Mouse (Mus musculus): ENCODE results near the gene Mical3. TPM values are rescaled to one million over a fixed set of nuclear protein-coding genes. Genes with fewer than 3 reads are reported as not detected.

Mical3 gene
- polyA plus RNA-seq, 1 experiment = 16.2 TPM

DNA sequence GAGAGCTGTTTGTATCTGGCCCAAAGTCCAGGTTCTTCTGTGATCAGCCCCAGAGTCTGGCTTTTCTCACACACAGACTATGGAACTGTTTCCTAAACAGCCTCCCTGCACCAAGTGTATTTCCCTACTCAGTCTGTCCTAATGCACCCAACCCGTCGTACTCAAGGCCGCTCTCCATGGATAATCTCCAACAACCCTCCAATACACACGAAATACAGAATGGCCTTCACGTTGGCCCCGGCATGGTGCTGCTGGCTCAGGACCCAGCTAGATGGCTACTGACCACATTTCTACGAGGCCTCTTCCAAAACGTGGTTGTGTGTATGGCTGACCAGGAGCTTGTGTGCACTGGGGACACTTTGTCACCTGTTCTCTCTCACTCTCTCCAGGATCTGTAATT is 102.3 kb downstream of the Mical3 start:
- Histone ChIP-seq H3K4me3 (ENCODE audit: control insufficient read depth, insufficient read depth, low read length) (no peak overlapping the region), H3K27ac (ENCODE audit: control insufficient read depth, insufficient read depth, low read length) (no peak overlapping the region), H3K36me3 (ENCODE audit: control insufficient read depth, insufficient read depth, low read length) (0 out of 2 replicates have a peak, but pooled peaks cover 3% of the 10 kb centered on the region), H3K4me1 (replicated peaks; ENCODE audit: control insufficient read depth, insufficient read depth, low read length) (no peaks in the 10 kb centered on the region), H3K27me3 (ENCODE audit: control insufficient read depth, insufficient read depth, low read length) (no peaks in the 10 kb centered on the region)
- TF ChIP-seq CTCF (IDR thresholded peaks at IDR 0.05; ENCODE audit: borderline replicate concordance, control insufficient read depth, extremely low read depth, insufficient read depth, low read length, poor library complexity) = no peak
- no peak for TF ChIP-seq POLR2A (IDR thresholded peaks at IDR 0.05; ENCODE audit: control insufficient read depth, extremely low read depth, insufficient read depth, low read length, poor library complexity)
- WGBS = 96% methylated on average over 8 of the region's 8 CpGs
- DNase-seq = no peak

DNA sequence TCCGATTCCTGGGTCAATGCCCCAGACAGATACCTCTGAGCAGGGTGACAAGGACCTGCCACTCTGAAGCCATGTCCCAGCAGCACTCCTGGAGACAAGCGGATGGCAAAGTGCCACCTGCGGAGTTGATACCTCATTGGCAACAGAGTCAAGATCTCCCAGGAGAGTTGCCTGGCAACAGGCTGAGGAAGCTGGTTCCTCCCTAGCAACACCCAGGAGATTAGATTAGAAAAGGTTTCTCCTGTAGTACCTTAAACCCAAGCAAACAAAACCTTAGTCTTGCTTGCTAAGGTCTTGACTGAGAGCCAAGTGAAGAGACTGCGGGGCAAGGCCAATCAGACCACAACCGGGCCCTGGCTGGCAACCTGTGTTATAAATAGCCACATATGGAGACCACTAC is 103.5 kb downstream of the Mical3 start:
- H3K4me3 ChIP-seq (ENCODE audit: control insufficient read depth, insufficient read depth, low read length) = no peak overlapping the region
- no peak overlapping the region for H3K27ac ChIP-seq (ENCODE audit: control insufficient read depth, insufficient read depth, low read length)
- no peaks in the 10 kb centered on the region for H3K36me3 ChIP-seq (ENCODE audit: control insufficient read depth, insufficient read depth, low read length)
- 92% methylated on average over 5 of the region's 5 CpGs for WGBS
- TF ChIP-seq POLR2A (IDR thresholded peaks at IDR 0.05; ENCODE audit: control insufficient read depth, extremely low read depth, insufficient read depth, low read length, poor library complexity) = no peak
- TF ChIP-seq CTCF (IDR thresholded peaks at IDR 0.05; ENCODE audit: borderline replicate concordance, control insufficient read depth, extremely low read depth, insufficient read depth, low read length, poor library complexity) = no peak
- H3K27me3 ChIP-seq (ENCODE audit: control insufficient read depth, insufficient read depth, low read length) = no peaks in the 10 kb centered on the region
- no peaks in the 10 kb centered on the region for H3K4me1 ChIP-seq (replicated peaks; ENCODE audit: control insufficient read depth, insufficient read depth, low read length)
- DNase-seq = no peak

DNA sequence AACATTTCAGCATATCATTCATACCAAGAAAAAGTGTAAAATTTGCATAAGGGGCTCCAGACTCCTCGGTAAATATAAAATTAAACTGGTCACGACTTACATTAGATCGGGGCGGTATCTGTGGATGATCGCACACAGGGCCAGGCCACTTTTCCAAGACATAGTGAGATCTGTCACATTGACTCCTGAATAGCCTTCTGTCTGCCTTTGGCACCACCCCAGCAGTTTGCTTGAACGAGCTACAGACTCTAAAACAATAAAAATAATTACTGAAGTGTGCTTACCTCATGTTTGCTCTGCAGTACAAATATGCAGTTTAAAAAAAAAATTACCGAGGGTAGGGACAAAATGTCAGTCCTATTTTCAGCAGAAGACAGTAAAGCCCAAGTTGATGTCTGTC is 103.9 kb downstream of the Mical3 start:
- DNase-seq = no peak
- Histone ChIP-seq H3K4me3 (ENCODE audit: control insufficient read depth, insufficient read depth, low read length) (no peak overlapping the region), H3K4me1 (replicated peaks; ENCODE audit: control insufficient read depth, insufficient read depth, low read length) (no peaks in the 10 kb centered on the region), H3K27ac (ENCODE audit: control insufficient read depth, insufficient read depth, low read length) (no peak overlapping the region), H3K36me3 (ENCODE audit: control insufficient read depth, insufficient read depth, low read length) (no peaks in the 10 kb centered on the region), H3K27me3 (ENCODE audit: control insufficient read depth, insufficient read depth, low read length) (no peaks in the 10 kb centered on the region)
- WGBS = 97% methylated on average over 7 of the region's 7 CpGs
- TF ChIP-seq CTCF (IDR thresholded peaks at IDR 0.05; ENCODE audit: borderline replicate concordance, control insufficient read depth, extremely low read depth, insufficient read depth, low read length, poor library complexity) (no peak), POLR2A (IDR thresholded peaks at IDR 0.05; ENCODE audit: control insufficient read depth, extremely low read depth, insufficient read depth, low read length, poor library complexity) (no peak)

DNA sequence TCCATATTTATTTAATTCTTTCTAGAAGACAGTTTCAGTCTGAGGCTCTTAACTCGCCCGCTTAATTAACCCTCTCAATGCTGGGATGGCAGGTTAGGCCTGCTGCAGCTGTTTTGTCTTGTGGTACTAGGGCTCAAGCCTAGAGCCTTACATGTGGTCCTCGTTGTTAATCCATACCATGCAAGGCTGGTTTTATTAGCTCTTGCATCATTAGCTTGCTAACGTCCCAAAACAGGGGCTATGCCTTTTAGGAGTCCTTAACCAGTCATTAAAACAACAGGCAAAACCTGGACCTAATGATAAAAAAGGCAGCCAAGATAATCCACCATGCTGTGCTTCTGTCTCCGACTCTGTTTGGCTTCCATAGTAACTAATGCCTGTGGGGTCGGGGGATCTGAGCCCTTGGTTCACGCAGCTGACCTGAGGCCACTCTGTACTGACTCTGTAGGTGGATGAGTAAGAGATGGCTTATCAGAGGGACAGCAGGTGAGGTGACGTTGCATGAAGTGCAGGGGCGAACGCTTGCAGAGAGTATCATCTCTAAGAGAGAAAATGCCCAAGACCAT is 104.7 kb downstream of the Mical3 start:
- Histone ChIP-seq H3K4me1 (replicated peaks; ENCODE audit: control insufficient read depth, insufficient read depth, low read length) (no peaks in the 10 kb centered on the region), H3K27ac (ENCODE audit: control insufficient read depth, insufficient read depth, low read length) (no peak overlapping the region), H3K27me3 (ENCODE audit: control insufficient read depth, insufficient read depth, low read length) (no peaks in the 10 kb centered on the region), H3K4me3 (ENCODE audit: control insufficient read depth, insufficient read depth, low read length) (no peak overlapping the region), H3K36me3 (ENCODE audit: control insufficient read depth, insufficient read depth, low read length) (no peaks in the 10 kb centered on the region; the same call in 1 of the 2 replicates)
- no peak for DNase-seq
- no peak for TF ChIP-seq POLR2A (IDR thresholded peaks at IDR 0.05; ENCODE audit: control insufficient read depth, extremely low read depth, insufficient read depth, low read length, poor library complexity)
- TF ChIP-seq CTCF (IDR thresholded peaks at IDR 0.05; ENCODE audit: borderline replicate concordance, control insufficient read depth, extremely low read depth, insufficient read depth, low read length, poor library complexity) = no peak
- WGBS = 95% methylated on average over 10 of the region's 10 CpGs

DNA sequence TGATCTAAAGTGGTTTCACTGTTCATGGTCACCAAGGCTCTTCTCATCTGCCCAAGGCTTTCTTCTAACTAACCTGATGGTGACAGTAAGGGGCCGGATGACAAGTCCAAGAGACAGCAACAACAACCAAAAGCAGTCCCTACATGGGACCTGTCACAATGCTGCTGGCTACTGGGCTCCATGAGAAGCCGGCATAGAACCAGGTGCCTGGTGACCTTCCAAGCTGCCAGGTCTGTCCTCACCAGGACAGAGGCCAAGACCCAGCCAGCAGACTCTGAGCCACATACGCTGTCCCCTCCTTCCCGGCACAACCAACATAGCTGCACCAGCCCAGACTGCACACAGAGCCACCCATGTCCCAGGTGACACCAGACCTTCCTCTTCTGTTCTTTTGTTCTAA is 112.7 kb downstream of the Mical3 start:
- TF ChIP-seq CTCF (IDR thresholded peaks at IDR 0.05; ENCODE audit: borderline replicate concordance, control insufficient read depth, extremely low read depth, insufficient read depth, low read length, poor library complexity) (no peak), POLR2A (IDR thresholded peaks at IDR 0.05; ENCODE audit: control insufficient read depth, extremely low read depth, insufficient read depth, low read length, poor library complexity) (no peak)
- no peaks in the 10 kb centered on the region; the same call in 1 of the 2 replicates for H3K36me3 ChIP-seq (ENCODE audit: control insufficient read depth, insufficient read depth, low read length)
- no peaks in the 10 kb centered on the region for H3K27me3 ChIP-seq (ENCODE audit: control insufficient read depth, insufficient read depth, low read length)
- 93% methylated on average over 4 of the region's 4 CpGs for WGBS
- peaks cover 17% of the 10 kb centered on the region for H3K4me1 ChIP-seq (replicated peaks; ENCODE audit: control insufficient read depth, insufficient read depth, low read length)
- H3K4me3 ChIP-seq (ENCODE audit: control insufficient read depth, insufficient read depth, low read length) = no peak overlapping the region
- H3K27ac ChIP-seq (ENCODE audit: control insufficient read depth, insufficient read depth, low read length) = no peak overlapping the region
- DNase-seq = no peak

DNA sequence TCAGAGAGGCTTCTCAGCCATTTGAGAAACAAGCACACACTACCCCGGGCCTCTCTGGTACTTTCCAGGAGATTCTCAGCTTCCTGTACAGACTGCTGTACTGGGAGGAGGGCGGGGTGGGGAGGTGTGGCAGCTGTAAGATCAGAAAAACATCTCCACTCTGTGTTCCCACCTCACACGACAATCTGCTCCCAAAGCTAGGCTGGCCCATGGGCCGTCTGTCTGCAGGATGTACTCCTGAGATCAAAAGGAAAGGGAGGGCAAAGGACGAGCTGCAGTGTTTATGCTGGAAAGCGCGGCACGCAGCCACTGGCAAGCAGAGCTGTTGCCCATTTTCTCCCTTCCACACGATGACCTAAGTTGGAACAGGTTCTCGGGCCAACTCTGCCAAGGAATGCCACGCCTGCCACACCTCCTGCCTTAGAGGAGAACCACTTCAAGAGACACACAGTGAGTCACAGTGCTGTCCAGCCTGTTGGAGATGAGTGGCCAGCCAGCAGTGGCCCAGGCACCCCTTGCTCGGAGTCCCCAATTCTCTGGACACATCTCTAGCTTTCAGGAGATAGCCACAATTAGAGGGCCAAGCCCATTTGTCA is 113.3 kb downstream of the Mical3 start:
- no peak overlapping the region for H3K27ac ChIP-seq (ENCODE audit: control insufficient read depth, insufficient read depth, low read length)
- no peaks in the 10 kb centered on the region; the same call in 1 of the 2 replicates for H3K36me3 ChIP-seq (ENCODE audit: control insufficient read depth, insufficient read depth, low read length)
- no peak for TF ChIP-seq CTCF (IDR thresholded peaks at IDR 0.05; ENCODE audit: borderline replicate concordance, control insufficient read depth, extremely low read depth, insufficient read depth, low read length, poor library complexity)
- no peak for TF ChIP-seq POLR2A (IDR thresholded peaks at IDR 0.05; ENCODE audit: control insufficient read depth, extremely low read depth, insufficient read depth, low read length, poor library complexity)
- H3K27me3 ChIP-seq (ENCODE audit: control insufficient read depth, insufficient read depth, low read length) = no peaks in the 10 kb centered on the region
- DNase-seq = peak; percentile 23
- WGBS = 67% methylated on average over 12 of the region's 12 CpGs
- H3K4me3 ChIP-seq (ENCODE audit: control insufficient read depth, insufficient read depth, low read length) = no peak overlapping the region
- peaks cover 17% of the 10 kb centered on the region for H3K4me1 ChIP-seq (replicated peaks; ENCODE audit: control insufficient read depth, insufficient read depth, low read length)

Data from thymus, adult 2 months (tissue).